Mouse (Mus musculus) neural tube, embryonic 13.5 days (tissue): ENCODE measurements around the gene Pitpnc1. TPM values are rescaled to one million over a fixed set of nuclear protein-coding genes. Genes with fewer than 3 reads are reported as not detected.

Source experiments
- ATAC-seq: fragments of 200-750 bp; cut with Nextera tagmentation; 2 replicates; pipeline ENCODE4 v1.8.0; 2017; ENCODE audit warnings: low read depth, mild to moderate bottlenecking, moderate TSS enrichment, moderate library complexity
- H3K27ac ChIP-seq: fragments of 300-500 bp; sonication (generic); replicated peaks from 2 replicates; pipeline ENCODE4 v1.5.1; 2015; ENCODE audit warnings: moderate library complexity, mild to moderate bottlenecking, inconsistent platforms
- H3K27me3 ChIP-seq: fragments of 300-500 bp; sonication (generic); 2 replicates; pipeline ENCODE4 v1.6.1; 2015; ENCODE audit warnings: mild to moderate bottlenecking, inconsistent platforms
- H3K36me3 ChIP-seq: fragments of 300-500 bp; sonication (generic); 2 replicates; pipeline ENCODE4 v1.6.1; 2015; ENCODE audit warnings: mild to moderate bottlenecking, inconsistent platforms
- H3K4me1 ChIP-seq: fragments of 300-500 bp; sonication (generic); replicated peaks from 2 replicates; pipeline ENCODE4 v1.6.1; 2015; ENCODE audit warnings: inconsistent platforms
- H3K4me2 ChIP-seq: fragments of 300-500 bp; sonication (generic); 2 replicates; pipeline ENCODE4 v1.6.1; 2015; ENCODE audit warnings: inconsistent platforms, mild to moderate bottlenecking, moderate library complexity
- H3K4me3 ChIP-seq: fragments of 300-500 bp; sonication (generic); 2 replicates; pipeline ENCODE4 v1.5.1; 2015; ENCODE audit warnings: mild to moderate bottlenecking, inconsistent platforms
- H3K9ac ChIP-seq: fragments of 300-500 bp; sonication (generic); 2 replicates; pipeline ENCODE4 v1.6.1; 2015; ENCODE audit warnings: moderate library complexity, mild to moderate bottlenecking, inconsistent platforms
- H3K9me3 ChIP-seq: fragments of 300-500 bp; sonication (generic); 2 replicates; pipeline ENCODE4 v1.6.1; 2016; ENCODE audit warnings: inconsistent platforms
- WGBS: fragments of 180-500 bp; shearing (Covaris S2); methylation state at CpG from one replicate; pipeline ENCODE4 v1.1.7; 2015; 5-methylcytosine and 5-hydroxymethylcytosine counted together
- polyA plus RNA-seq: library from polyadenylated mRNA; unstranded; fragments of >200 nt; fragmentation: Nextera tagmentation; extraction: Ambion mirVana; gene quantifications from 2 replicates; pipeline ENCODE4 v1.2.1, GENCODE M21; 2015

Gene Pitpnc1
- polyA plus RNA-seq, 1 experiment from 2014 or later, result 39.2 TPM

- no peak for ATAC-seq
- no peak overlapping the region for H3K4me3 ChIP-seq
These were observed 21.2 kb downstream of the Pitpnc1 start for GRCm38 (mm10) chr11:107449169-107449910.

GRCm38 (mm10) chr11:107447915-107448314 lies 22.6 kb downstream of the Pitpnc1 start:
- H3K27ac ChIP-seq, result no peak overlapping the region
- no peak for ATAC-seq
- H3K9ac ChIP-seq, result no peak overlapping the region
- H3K4me3 ChIP-seq, result no peak overlapping the region
- no peak overlapping the region for H3K4me2 ChIP-seq
- H3K27me3 ChIP-seq, result no peaks in the 10 kb centered on the region
- 90% methylated on average over 9 of the region's 9 CpGs for WGBS
- peaks cover 24% of the 10 kb centered on the region for H3K4me1 ChIP-seq
- H3K9me3 ChIP-seq, result no peaks in the 10 kb centered on the region
- no peaks in the 10 kb centered on the region for H3K36me3 ChIP-seq

More at GRCm38 (mm10) chr11:107449169-107449910, 21.2 kb downstream of the Pitpnc1 start:
- peaks cover 24% of the 10 kb centered on the region for H3K4me1 ChIP-seq
- H3K27me3 ChIP-seq, result no peaks in the 10 kb centered on the region
- H3K4me2 ChIP-seq, result no peak overlapping the region
- 61% methylated on average over 17 of the region's 17 CpGs for WGBS
- peaks cover 10% of the 10 kb centered on the region for H3K36me3 ChIP-seq
- no peak overlapping the region for H3K27ac ChIP-seq
- H3K9me3 ChIP-seq, result no peaks in the 10 kb centered on the region
- H3K9ac ChIP-seq, result no peak overlapping the region

GRCm38 (mm10) chr11:107447349-107447748 lies 23.1 kb downstream of the Pitpnc1 start:
- 74% methylated on average over 5 of the region's 5 CpGs for WGBS
- no peaks in the 10 kb centered on the region for H3K36me3 ChIP-seq
- ATAC-seq, result no peak

GRCm38 (mm10) chr11:107446650-107447049 lies 23.8 kb downstream of the Pitpnc1 start:
- H3K27me3 ChIP-seq, result no peaks in the 10 kb centered on the region
- H3K4me3 ChIP-seq, result no peak overlapping the region
- WGBS, result 84% methylated on average over 6 of the region's 6 CpGs
- H3K4me2 ChIP-seq, result no peak overlapping the region
- peaks cover 24% of the 10 kb centered on the region for H3K4me1 ChIP-seq
- no peak overlapping the region for H3K9ac ChIP-seq
- ATAC-seq, result no peak
- H3K9me3 ChIP-seq, result no peaks in the 10 kb centered on the region
- H3K36me3 ChIP-seq, result no peaks in the 10 kb centered on the region
- H3K27ac ChIP-seq, result no peak overlapping the region

More at GRCm38 (mm10) chr11:107447349-107447748, 23.1 kb downstream of the Pitpnc1 start:
- Histone ChIP-seq H3K9ac (no peak overlapping the region), H3K4me3 (no peak overlapping the region), H3K4me1 (peaks cover 24% of the 10 kb centered on the region), H3K4me2 (no peak overlapping the region), H3K9me3 (no peaks in the 10 kb centered on the region), H3K27me3 (no peaks in the 10 kb centered on the region), H3K27ac (no peak overlapping the region)

- H3K9ac ChIP-seq, result no peak overlapping the region
- H3K4me2 ChIP-seq, result no peak overlapping the region
- no peak for ATAC-seq
- peaks cover 24% of the 10 kb centered on the region for H3K4me1 ChIP-seq
- no peaks in the 10 kb centered on the region for H3K36me3 ChIP-seq
- H3K4me3 ChIP-seq, result no peak overlapping the region
- no peak overlapping the region for H3K27ac ChIP-seq
- 89% methylated on average over 3 of the region's 3 CpGs for WGBS
- H3K9me3 ChIP-seq, result no peaks in the 10 kb centered on the region
- H3K27me3 ChIP-seq, result no peaks in the 10 kb centered on the region
These were observed 24.8 kb downstream of the Pitpnc1 start for GRCm38 (mm10) chr11:107445683-107446082.

GRCm38 (mm10) chr11:107443121-107444095 lies 27.1 kb downstream of the Pitpnc1 start:
- Histone ChIP-seq H3K9ac (no peak overlapping the region), H3K27ac (no peak overlapping the region), H3K4me1 (peaks cover 6% of the 10 kb centered on the region), H3K9me3 (no peaks in the 10 kb centered on the region), H3K4me2 (no peak overlapping the region), H3K27me3 (no peaks in the 10 kb centered on the region), H3K36me3 (no peaks in the 10 kb centered on the region), H3K4me3 (no peak overlapping the region)
- ATAC-seq, result no peak
- 81% methylated on average over 12 of the region's 12 CpGs for WGBS

- Histone ChIP-seq H3K9me3 (no peaks in the 10 kb centered on the region), H3K4me1 (0 out of 2 replicates have a peak, but pooled peaks cover 4% of the 10 kb centered on the region), H3K4me3 (no peak overlapping the region), H3K9ac (no peak overlapping the region), H3K27ac (no peak overlapping the region), H3K4me2 (no peak overlapping the region), H3K27me3 (no peaks in the 10 kb centered on the region), H3K36me3 (no peaks in the 10 kb centered on the region)
- no peak for ATAC-seq
- 50% methylated on average over 3 of the region's 3 CpGs for WGBS
These were observed 29.4 kb downstream of the Pitpnc1 start for GRCm38 (mm10) chr11:107441050-107441449.

- Histone ChIP-seq H3K9ac (no peak overlapping the region), H3K27ac (no peak overlapping the region)
- WGBS, result 83% methylated on average over 3 of the region's 3 CpGs
These were observed 32.4 kb downstream of the Pitpnc1 start for GRCm38 (mm10) chr11:107438140-107438539.

GRCm38 (mm10) chr11:107437723-107438122 lies 32.8 kb downstream of the Pitpnc1 start:
- 78% methylated on average over 4 of the region's 4 CpGs for WGBS
- Histone ChIP-seq H3K4me1 (peaks cover 12% of the 10 kb centered on the region; the same call in 1 of the 2 replicates), H3K9ac (no peak overlapping the region), H3K36me3 (no peaks in the 10 kb centered on the region), H3K27ac (no peak overlapping the region), H3K27me3 (no peaks in the 10 kb centered on the region), H3K4me2 (no peak overlapping the region), H3K4me3 (no peak overlapping the region), H3K9me3 (no peaks in the 10 kb centered on the region)
- no peak for ATAC-seq

More at GRCm38 (mm10) chr11:107438140-107438539, 32.4 kb downstream of the Pitpnc1 start:
- no peaks in the 10 kb centered on the region for H3K27me3 ChIP-seq
- no peak overlapping the region for H3K4me2 ChIP-seq
- no peaks in the 10 kb centered on the region for H3K9me3 ChIP-seq
- H3K36me3 ChIP-seq, result no peaks in the 10 kb centered on the region
- H3K4me3 ChIP-seq, result no peak overlapping the region
- peaks cover 7% of the 10 kb centered on the region; the same call in 1 of the 2 replicates for H3K4me1 ChIP-seq
- ATAC-seq, result no peak

GRCm38 (mm10) chr11:107435776-107436449 lies 34.6 kb downstream of the Pitpnc1 start:
- Histone ChIP-seq H3K9me3 (no peaks in the 10 kb centered on the region), H3K27ac (no peak overlapping the region), H3K9ac (no peak overlapping the region), H3K4me2 (no peak overlapping the region), H3K36me3 (no peaks in the 10 kb centered on the region), H3K4me3 (no peak overlapping the region), H3K4me1 (peaks cover 20% of the 10 kb centered on the region; the same call in 1 of the 2 replicates), H3K27me3 (no peaks in the 10 kb centered on the region)
- no peak for ATAC-seq
- 95% methylated on average over 6 of the region's 6 CpGs for WGBS

GRCm38 (mm10) chr11:107431197-107431965 lies 39.1 kb downstream of the Pitpnc1 start:
- ATAC-seq, result no peak
- H3K27ac ChIP-seq, result no peak overlapping the region
- H3K36me3 ChIP-seq, result no peaks in the 10 kb centered on the region
- no peaks in the 10 kb centered on the region for H3K9me3 ChIP-seq
- peaks cover 16% of the 10 kb centered on the region; the same call in 1 of the 2 replicates for H3K4me1 ChIP-seq
- H3K9ac ChIP-seq, result no peak overlapping the region
- WGBS, result 84% methylated on average over 7 of the region's 7 CpGs
- H3K4me3 ChIP-seq, result no peak overlapping the region
- no peaks in the 10 kb centered on the region for H3K27me3 ChIP-seq
- H3K4me2 ChIP-seq, result no peak overlapping the region
